Mouse (Mus musculus): Measurements from ENCODE around the gene Simc1.

The Simc1 gene

DNA sequence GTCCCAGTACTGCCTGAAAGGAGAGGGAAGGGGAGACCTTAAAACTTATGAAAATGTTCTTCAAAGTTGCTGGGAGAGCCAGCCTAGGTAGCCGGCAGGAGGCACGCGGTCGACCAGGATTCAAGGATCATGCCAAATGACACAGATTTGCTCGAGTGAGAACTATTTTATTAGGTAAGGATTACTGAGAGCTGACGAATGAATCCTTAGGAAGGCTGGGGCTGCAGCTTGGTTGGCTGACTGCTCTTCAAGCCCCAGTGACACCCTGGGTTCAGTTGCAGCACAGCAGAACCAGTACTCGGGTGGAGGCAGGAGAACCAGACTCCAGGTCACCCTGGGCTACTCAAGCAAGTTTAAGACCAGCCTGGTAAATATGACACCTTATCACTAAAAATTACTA lies 44.5 kb downstream of the Simc1 start:
- DNase-seq, result no peak

DNA sequence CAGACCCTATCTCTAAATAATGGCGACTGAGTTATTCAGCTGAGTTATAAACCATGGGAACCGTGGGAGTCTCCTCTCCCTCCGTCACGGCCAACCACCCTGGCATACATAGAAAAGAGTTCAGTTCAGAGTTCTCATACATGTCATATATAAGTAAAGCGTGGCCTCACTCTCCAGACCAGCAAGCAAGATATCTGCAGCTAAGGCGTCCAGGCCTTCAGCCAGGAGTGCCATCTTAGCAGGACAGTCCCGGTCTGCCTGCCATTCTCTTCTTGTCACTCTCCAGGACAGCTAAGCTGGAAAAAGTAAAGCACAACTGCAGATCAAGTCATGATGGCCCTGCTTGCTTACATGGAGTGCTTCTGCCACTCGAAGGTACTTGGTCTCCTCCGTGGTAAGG lies 52.6 kb downstream of the Simc1 start:
- no peak for DNase-seq

DNA sequence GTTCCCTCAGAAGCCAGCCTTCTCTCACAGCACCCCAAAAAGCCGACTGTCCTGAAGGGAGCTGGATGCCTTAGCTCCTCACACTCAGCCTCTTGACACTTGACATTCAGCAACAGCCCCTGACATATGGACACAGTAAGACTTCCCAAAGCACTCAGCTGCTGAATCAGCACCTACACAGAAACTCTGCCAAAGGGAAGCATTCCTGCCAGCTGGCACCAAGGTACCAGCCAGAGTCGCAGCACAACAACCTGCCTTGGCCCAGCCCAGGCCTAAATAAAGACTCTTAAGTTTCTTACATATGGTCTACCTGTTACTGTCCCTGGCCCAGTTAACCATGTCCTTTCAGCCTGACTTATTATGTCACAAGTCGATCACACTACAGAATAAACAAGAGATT lies 53.2 kb downstream of the Simc1 start:
- DNase-seq, result no peak

DNA sequence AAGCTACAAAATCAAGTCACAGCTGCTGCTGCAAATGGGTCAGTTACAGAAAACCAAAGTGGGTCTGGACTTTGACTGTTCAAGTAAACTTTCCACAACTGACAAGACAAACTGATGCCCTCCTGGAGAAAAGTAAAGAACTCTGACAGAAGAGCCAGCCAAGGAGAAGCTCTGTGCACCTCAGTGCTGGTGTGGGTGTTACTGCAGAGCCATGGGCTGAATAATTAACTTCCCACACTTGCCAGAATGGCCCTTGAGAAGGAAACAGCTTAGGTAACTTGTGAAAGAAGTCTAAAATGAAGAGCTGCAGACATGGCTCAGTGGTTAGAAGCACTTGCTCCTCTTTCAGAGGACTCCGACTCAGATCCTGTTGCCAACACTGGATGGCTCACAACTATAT lies 54.1 kb downstream of the Simc1 start:
- DNase-seq, result no peak

DNA sequence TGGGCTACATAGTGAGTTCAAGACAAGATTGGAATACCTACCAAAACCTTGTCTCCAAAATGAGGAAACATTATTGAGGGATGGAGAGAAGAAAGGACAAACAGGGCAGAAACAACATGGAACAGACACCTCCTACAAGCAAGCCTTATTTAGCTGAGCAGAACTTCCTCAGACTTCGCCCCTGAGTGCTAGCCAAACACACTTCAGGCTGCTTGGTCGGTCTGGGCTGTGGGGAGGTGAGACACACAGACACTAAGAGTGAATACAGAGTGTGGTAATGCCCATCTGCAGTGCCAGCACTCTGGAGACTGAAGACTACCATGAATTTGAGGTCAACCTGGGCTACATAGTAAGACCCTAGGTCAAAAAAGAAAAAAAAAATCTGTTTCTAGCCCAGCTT lies 56.1 kb downstream of the Simc1 start:
- no peak for DNase-seq

DNA sequence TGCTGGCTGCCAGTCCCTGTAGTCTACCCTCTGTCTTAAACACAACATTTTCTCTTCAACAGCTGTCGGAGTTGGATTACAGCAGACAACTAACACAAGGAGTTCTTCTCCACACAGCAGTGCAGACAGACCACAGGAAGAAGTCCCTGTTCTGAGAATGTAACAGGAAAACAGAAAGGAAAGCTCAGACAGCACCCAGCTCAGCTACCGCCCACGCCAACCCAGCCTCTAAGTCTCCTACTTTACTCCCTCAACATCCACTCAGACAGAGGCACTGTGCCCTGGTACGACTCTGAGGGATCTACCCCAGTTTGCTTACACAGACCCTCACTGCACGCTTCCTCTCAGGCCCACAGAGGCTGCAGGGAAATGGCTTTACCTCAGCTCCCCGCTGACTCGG lies 57.0 kb downstream of the Simc1 start:
- DNase-seq, result no peak

DNA sequence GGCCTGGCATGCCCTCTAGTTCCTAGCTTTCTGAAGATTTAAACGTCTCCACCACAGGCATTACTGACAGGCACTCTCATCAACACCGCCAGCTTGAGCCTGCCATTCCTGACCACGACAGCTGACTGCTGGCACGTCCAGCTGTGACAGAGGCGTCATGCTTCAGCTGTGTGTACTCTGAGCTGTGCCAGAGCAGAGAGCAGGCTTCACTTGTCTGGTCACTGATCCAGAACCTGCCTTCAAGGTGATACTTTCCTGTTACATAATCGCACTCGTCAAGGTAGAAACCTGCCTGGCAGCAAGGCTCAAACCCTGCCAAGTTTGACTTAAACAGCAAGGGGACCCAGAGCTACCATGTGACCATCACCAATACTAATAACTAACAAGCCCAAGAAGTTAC lies 59.0 kb downstream of the Simc1 start:
- DNase-seq, result no peak

DNA sequence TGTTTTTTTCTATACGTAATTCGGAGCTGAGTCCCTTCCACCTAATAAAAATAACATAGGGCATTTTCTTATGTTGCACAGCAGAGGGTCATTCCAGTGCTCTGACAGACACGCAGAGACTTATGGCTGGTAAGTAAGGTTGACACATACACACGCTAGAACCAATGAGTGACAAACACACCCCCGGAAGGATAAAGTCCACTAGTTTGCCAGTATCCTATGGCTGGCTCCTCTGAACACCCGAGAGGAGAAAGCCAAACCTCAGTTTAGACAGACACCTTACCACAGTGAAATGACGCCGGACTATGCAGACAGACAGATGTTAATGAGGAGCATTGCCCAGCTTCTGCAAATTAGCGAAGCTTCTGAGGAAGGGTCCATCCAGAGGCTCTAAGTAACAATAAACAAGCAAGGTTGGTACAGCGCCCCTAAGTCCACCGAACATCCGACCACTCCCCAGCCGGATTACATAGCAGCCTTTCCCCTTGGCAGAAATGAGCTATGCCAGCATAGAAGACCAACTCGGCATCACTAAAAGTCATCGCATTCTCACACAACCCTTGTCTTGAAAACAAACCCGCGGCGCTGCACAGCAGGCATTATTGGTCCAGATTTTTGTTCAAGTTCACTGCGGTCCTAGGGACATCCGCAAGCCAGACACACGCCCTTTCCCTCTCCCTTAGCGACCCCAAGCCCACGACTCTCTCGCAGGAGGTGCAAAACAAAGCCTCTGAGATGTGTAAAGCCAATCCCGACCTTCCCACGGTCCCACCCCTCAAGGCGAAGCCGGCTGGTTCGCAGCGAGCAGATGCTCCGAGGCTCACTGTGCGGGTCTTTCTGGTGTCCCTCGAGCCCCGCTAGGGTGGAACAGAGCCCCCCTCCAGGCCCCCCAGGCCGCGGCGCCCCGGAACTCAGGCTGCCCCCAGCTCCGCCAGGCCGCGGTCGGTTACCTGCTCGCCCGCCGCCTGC lies 60.9 kb downstream of the Simc1 start:
- no peak for DNase-seq

DNA sequence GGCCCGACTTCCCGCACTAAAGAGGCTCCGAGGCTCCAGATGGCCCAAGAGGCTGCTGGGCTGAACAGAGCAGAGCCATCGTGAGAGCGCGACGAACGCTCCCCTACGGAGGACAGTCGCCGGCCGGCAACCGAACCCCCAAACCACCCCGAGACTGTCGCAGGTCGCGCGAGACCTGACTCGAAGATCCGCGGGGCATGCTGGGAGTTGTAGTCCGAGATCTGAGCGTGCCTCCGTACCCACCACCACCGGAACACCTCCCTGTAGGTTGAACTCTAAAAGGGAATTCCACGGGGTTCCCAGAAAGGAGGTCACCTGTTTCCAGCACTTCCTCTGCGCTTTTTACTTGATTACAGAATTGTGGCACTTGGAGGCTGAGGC lies 61.6 kb downstream of the Simc1 start, which contains the start of gene 4833439L19Rik:
4833439L19Rik (minus strand) TSS at position 235 of the 381 bp plus-strand sequence.
- peak; percentile 89 to 93 for DNase-seq

DNA sequence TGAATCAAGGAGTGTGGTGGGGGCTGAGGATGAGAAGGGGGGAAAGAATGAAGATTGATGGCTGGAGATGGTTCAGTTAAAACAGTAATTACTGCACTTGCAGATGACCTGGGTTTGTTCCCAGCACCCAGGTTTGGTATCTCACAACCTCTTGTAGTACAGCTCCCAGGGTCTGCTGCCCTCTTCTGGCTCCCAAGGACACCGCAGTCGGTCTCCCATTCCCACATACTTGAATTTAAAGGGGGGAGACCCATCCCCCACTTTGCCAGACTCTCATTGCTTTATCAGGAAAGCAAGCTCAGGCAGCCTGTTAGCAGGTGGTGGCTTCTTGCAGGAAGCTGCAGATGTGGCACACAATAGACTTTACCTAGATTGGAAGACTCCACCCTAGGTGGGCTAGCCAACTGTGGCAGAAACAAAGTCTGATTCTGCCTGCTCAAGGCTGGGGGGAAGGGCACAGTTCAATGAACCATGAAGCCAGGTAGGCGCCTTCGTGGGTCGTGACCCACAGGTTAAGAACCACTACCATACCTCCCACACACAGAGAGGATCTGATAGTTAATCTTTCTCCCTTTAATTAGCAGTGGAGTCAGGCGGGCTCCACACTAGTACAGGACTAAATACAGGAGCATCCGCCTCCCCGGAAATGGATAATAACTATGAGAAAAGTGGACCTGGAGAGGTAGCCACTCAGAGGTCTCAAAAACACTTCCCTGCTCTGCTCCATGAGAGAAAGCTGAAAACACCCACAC lies 62.2 kb downstream of the Simc1 start:
- peak; percentile 35 to 56 for DNase-seq

DNA sequence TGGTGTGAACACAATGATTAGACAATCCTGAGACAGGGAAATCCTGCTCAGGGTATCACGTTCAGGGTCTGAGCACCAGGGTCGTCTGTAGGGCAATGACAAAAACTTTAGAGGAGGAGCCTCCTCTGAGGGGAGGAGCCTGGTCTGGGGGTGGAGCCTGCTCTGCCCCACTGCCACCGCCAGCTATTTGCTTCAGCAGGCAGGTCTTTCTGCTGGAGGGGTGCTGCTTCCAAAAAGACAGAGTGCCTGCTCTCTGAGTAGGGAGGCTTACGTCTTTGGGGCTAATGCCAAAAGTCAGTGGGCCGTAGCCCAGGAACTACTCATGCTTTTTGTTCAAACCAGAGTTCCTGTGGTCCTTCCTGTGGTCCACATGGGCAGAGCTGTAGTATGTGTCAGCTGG lies 64.8 kb downstream of the Simc1 start:
- DNase-seq, result no peak

DNA sequence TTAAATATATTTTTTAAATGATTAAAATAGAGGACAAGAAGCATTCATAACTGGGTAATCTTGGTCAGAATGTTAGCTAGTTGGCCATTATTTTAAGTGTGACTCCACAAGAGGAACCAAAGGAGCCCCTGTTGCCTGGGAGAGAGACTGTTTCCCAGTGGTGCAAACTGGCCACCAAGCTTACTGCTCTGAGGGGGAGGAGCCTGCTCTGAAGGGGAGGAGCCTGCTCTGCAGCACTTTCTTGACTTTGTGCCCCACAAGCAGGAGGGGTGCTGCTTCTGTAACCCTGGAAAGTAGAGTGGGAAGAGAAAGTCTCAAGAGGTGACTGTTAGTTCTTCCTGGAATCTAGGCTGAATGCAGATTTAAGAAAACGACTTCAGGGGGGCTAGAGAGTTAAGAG lies 65.7 kb downstream of the Simc1 start:
- DNase-seq, result no peak

DNA sequence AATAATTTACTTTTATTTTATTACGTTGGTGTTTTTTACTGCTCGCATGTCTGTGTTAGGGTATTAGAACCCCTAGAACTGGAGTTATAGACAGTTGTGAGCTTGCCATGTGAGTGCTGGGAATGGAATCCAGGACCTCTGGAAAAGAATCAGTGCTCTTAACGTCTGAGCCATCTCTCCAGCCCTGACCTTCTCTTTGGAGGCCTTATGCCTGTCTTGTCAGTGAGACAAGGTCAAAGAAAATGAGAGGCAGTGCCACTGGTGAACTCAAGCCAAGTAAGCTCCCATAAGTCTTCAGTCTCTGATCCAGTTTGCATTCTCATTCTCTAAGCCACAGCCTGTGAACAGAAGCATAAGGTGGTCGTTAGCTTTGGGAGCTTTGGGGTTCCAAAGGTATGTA lies 67.2 kb downstream of the Simc1 start:
- no peak for DNase-seq

DNA sequence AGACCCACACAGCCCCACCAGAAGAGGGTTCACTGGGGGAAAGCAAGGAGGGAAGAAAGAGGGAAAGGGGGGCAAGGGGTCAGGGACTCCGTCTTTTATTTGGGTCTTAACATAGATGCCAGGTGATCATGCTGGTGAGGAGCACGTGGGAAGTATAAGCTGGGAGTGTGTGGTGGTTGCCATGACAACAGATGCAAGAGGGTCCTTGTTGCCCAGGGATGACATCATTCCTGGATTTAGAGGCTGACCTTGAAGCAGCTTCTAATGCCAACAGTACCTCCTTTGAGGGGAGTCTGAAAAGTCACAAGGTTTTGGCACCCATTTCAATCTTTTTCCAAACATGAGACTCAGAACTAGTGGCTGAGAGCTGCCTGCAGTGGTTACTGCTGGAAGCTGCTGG lies 68.1 kb downstream of the Simc1 start:
- no peak for DNase-seq

DNA sequence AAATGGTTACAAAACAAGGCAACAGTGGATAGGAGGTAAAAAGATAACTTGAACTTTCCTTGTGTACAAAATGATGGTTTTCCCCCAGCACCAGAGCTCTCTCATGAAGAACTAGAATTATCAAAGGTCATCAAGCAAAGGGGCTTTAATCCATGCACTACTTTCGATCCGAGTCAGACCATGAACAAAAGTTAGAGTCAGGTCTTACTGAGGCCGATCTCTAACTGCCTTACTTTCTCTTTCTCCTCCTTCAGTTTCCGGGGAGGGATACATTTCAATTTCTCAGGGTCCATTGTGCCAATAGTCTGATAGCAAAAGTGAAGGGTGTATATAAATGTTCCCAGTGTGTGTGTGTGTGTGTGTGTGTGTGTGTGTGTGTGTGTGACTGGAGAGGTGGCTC lies 69.0 kb downstream of the Simc1 start:
- no peak for DNase-seq

DNA sequence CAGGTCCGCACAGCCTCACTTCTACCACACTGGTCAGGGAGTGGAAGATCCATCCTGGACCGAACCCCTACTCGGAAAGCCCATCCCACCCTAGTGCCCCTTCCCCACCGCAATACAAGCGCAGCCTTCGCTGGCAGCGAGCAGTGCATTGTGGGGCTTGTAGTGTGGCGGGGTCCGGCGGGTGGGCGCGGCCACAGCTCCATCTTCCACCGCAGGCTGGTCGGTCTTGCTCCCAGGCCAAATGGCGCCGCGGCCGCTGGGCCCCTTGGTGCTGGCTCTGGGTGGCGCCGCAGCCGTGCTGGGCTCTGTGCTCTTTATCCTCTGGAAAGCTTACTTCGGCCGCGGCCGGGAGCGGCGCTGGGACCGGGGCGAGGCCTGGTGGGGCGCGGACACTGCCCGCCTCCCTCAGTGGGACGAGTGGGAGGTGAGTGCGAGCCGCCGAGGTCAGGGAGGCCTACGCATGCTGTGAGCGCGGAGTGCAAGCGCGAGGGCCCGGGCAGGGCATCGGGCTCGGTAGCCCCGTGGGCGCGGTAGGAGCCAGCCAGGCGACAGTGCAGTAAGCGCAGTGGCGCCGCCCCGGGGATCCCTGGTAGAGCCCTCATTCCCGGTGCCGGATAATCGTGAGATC lies 71.4 kb downstream of the Simc1 start, which contains the start of gene Arl10:
Arl10 (plus strand) TSS at position 162 of the 628 bp plus-strand sequence.
- peak; percentile 52 to 57 for DNase-seq

DNA sequence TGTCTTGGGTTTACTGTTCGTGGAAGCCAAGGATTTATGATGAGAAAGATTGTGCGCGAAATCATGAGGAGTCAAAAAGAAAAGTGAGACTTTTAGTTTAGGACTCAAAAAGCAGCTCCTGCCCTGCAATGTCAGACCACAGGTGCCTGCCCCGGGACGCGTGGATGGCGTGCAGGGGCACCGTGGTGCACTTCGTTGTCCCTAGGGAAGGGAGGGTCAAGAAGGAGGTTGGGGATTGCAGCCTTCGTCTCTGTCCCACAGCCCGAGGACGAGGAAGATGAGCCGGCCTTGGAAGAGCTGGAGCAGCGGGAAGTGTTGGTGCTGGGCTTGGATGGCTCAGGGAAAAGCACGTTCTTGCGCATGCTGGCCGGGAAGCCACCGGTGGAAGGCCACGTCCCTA lies 71.9 kb downstream of the Simc1 start:
- DNase-seq, result no peak

DNA sequence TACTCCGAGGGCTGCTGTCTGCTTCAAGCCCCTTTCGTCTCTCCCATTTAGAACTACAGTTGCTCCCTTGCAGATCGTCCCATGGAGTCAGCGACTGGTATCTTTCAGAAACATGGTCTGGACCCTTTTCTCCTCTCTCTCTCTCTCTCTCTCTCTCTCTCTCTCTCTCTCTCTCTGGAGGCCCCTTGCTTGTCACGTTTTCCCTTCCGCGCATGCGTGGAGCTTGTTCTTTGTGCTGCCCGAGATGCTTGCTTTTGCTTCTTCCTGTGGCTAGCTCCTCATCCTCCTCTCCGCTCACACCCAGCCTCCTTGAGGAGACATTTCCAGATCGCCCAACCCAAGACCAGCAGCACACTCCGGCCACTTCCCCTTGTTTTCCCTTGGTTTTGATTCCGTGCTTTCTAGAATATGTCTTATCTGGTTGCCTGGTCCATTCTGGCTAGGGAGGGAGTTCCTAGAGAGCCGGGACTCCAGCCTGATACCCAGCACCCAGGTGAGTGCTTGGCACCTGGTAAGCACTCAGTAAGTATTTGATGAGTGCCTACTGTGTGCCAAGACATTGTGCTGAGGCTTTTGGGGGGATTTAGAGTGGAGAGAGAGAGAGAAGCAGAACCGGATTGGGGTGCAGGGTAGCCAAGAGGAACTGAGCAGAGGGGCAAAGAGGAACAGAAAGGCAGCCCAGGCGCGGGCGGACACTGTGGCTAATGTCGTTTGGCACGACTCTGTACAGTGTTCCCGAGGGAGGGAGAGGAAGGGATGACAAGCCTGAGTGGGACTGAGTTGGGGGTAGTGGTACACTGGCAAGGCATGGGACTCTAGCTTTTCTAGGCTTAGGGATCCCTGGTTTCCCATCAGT lies 74.3 kb downstream of the Simc1 start:
- no peak for DNase-seq

DNA sequence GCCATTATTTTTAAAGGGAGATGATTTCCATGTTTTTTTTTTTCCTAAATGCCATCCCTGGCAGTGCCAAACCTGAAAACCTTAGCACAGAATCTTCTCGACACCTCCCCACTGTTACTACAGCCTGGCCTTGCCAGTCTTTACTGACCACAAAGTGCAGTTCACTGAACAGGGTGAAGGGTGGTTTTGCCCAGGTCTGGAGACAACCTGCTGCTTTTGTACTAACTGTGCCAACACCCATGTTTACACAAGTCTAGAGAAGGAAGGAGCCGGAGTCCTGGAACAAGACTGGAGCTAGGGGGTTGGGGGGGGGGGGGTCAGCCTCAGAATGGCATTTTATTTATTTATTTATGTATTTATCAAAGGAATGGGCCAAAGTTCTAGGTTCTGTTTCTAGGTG lies 77.8 kb downstream of the Simc1 start:
- DNase-seq, result no peak

DNA sequence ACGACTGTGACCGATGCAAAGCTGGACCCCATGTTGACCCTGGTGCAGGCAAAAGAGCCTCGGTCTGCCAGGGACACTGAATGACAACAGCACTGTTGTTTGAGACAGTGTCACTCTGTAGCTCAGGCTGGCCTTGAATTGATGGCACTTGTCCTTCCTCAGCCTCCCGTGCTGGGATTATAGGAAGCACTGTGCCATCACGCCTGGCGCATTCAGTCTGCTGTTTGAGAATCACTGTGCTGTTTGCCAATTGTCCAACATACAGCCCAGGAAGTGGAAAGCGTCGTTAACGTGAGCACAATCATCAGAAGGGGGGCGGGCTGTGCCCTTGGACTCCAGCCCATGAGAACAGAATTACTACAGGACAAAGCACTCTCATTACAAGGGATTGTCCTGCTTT lies 78.5 kb downstream of the Simc1 start:
- DNase-seq, result no peak

DNA sequence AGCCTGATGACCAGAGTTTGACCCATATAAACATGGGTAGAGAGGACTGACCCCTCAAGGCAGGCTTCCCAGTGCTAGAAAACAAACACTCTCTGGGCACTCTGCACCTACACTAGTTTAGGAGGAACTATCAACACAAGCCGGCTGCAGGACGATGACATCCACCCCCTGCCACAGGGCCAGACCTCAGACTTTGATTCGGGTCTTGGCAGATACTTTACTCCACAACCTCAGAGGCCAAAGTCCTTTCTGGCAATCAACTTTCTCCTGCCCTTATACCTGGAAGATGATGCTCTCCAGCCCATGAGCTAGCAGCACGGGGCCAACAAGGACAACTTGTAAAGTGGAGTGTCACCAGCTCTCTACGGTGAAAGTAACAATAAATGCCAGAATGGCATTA lies 79.3 kb downstream of the Simc1 start:
- DNase-seq, result no peak

DNA sequence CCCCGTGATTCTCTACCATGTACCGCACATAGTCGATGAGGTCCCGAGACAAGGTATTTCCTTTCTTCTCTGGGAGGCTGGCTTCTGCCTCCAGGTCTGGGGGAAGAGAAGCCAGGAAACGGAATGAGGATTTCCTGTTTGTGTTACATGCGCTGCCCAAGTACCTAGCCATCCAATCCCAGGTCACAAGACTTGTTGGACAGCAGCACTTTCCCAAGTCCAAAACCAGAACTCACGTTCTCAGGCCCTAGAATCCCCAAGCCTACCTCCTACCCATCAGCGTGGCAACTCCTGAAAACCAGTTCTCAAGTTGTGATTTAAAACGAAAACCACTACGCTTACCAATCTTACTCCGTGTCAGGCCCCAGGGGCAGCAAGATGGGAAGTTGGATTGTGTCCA lies 82.3 kb downstream of the Simc1 start:
- DNase-seq, result no peak
